Mouse (Mus musculus) small intestine, adult 2 months (tissue): ENCODE data around the gene Inpp4a.

Source experiments
- CTCF ChIP-seq: fragments of 200-500 bp; IDR thresholded peaks from 2 replicates; pipeline ENCODE4 v1.5.1; 2012; ENCODE audit warnings: low read depth, mild to moderate bottlenecking, control low read depth, inconsistent platforms, low read length, moderate library complexity, mixed read lengths; ENCODE audit not compliant: insufficient replicate concordance, insufficient read length; ENCODE audit errors: extremely low read depth
- POLR2A ChIP-seq: fragments of 200-500 bp; IDR thresholded peaks from 2 replicates; pipeline ENCODE4 v1.6.1; 2012; ENCODE audit warnings: low read depth, mild to moderate bottlenecking, control low read depth, inconsistent platforms, low read length, moderate library complexity

DNA sequence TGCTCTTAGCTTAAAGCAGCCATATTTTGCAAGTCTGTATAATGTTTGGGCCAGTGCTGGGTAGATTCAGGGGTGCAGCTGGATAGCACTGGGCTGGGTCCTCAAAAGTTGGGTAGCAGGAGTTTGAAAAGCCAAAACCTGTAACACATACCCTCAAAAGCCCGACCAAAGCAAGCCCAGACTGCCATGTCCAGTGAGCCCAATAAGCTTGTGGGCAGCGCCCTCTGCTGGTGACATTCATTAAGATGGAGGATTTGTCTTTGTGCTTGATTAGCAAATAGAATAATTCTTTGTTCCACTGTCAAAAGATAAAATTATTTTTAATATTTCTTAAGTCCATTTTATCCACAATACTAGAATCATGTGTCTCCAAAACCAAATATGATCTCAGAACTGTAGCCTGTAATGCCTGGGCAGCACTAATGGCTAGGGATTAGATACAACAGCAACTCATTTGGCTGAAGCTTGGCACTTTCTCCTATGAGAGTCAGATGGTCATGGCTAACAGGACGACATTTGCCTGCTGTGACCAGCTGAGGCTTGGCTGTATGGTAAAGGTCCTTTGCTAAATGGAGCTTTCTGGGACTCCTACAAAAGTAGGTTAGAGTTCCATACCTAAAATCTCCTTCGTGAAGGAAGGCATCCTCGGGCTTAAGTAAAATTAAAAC lies 48.9 kb upstream of the Inpp4a start:
- TF ChIP-seq CTCF = peak; percentile 90; the same call in 1 of the 2 replicates
- no peak for TF ChIP-seq POLR2A
